Mouse (Mus musculus) stomach, embryonic 15.5 days (tissue): Measurements from ENCODE around the gene Pkp2. TPM values are rescaled to one million over a fixed set of nuclear protein-coding genes. Genes with fewer than 3 reads are reported as not detected.

Source experiments
- ATAC-seq: fragments of 200-750 bp; cut with Nextera tagmentation; 2 replicates; pipeline ENCODE4 v1.8.0; 2017; ENCODE audit warnings: low read depth, moderate number of reproducible peaks, moderate TSS enrichment; ENCODE audit not compliant: insufficient read depth, low FRiP score
- H3K27ac ChIP-seq: fragments of 300-500 bp; sonication (generic); 2 replicates; pipeline ENCODE4 v1.5.1; 2015; ENCODE audit warnings: mild to moderate bottlenecking, inconsistent platforms
- H3K27me3 ChIP-seq: fragments of 300-500 bp; sonication (generic); replicated peaks from 2 replicates; pipeline ENCODE4 v1.6.1; 2015; ENCODE audit warnings: inconsistent platforms
- H3K36me3 ChIP-seq: fragments of 300-500 bp; sonication (generic); 2 replicates; pipeline ENCODE4 v1.6.1; 2015; ENCODE audit warnings: inconsistent platforms
- H3K4me1 ChIP-seq: fragments of 300-500 bp; sonication (generic); 2 replicates; pipeline ENCODE4 v1.6.1; 2015; ENCODE audit warnings: inconsistent platforms
- H3K4me2 ChIP-seq: fragments of 300-500 bp; sonication (generic); 2 replicates; pipeline ENCODE4 v1.6.1; 2015; ENCODE audit warnings: mild to moderate bottlenecking, inconsistent platforms
- H3K4me3 ChIP-seq: fragments of 300-500 bp; sonication (generic); replicated peaks from 2 replicates; pipeline ENCODE4 v1.5.1; 2015; ENCODE audit warnings: inconsistent platforms
- H3K9ac ChIP-seq: fragments of 300-500 bp; sonication (generic); 2 replicates; pipeline ENCODE4 v1.6.1; 2015; ENCODE audit warnings: inconsistent platforms
- H3K9me3 ChIP-seq: fragments of 300-500 bp; sonication (generic); 2 replicates; pipeline ENCODE4 v1.6.1; 2016; ENCODE audit warnings: inconsistent platforms
- WGBS: fragments of 180-500 bp; shearing (Covaris S2); methylation state at CpG from one replicate; pipeline ENCODE4 v1.1.7; 2015; 5-methylcytosine and 5-hydroxymethylcytosine counted together
- polyA plus RNA-seq: library from polyadenylated mRNA; unstranded; fragments of >200 nt; fragmentation: Nextera tagmentation; extraction: Ambion mirVana; gene quantifications from 2 replicates; pipeline ENCODE4 v1.2.1, GENCODE M21; 2015

Gene Pkp2
- polyA plus RNA-seq, 1 experiment from 2014 or later, result 15.5 TPM

- H3K36me3 ChIP-seq, result no peaks in the 10 kb centered on the region
- no peaks in the 10 kb centered on the region for H3K4me1 ChIP-seq
- no peak overlapping the region for H3K9ac ChIP-seq
- WGBS, result 79% methylated on average over 3 of the region's 3 CpGs
- no peak overlapping the region for H3K27ac ChIP-seq
- H3K9me3 ChIP-seq, result no peaks in the 10 kb centered on the region
- no peak overlapping the region for H3K4me2 ChIP-seq
- no peak for ATAC-seq
- no peaks in the 10 kb centered on the region for H3K27me3 ChIP-seq
- H3K4me3 ChIP-seq, result no peak overlapping the region
Observed at GRCm38 (mm10) chr16:16272978-16273377, 59.9 kb downstream of the Pkp2 start.

- WGBS, result 84% methylated on average over 6 of the region's 6 CpGs
- no peak overlapping the region for H3K4me3 ChIP-seq
- ATAC-seq, result no peak
- H3K4me2 ChIP-seq, result no peak overlapping the region
- H3K27me3 ChIP-seq, result no peaks in the 10 kb centered on the region
- H3K9ac ChIP-seq, result no peak overlapping the region
- no peaks in the 10 kb centered on the region for H3K36me3 ChIP-seq
- no peaks in the 10 kb centered on the region for H3K4me1 ChIP-seq
- no peak overlapping the region for H3K27ac ChIP-seq
- H3K9me3 ChIP-seq, result no peaks in the 10 kb centered on the region
Observed at GRCm38 (mm10) chr16:16273752-16274151, 60.6 kb downstream of the Pkp2 start.

GRCm38 (mm10) chr16:16302369-16303137, 89.4 kb downstream of the Pkp2 start, which contains the start of gene Yars2:
Yars2 (plus strand) TSS chr16:16302965.
- H3K27me3 ChIP-seq, result no peaks in the 10 kb centered on the region
- WGBS, result under 1% methylated on average over 50 of the region's 50 CpGs
- H3K4me1 ChIP-seq, result no peaks in the 10 kb centered on the region

GRCm38 (mm10) chr16:16303138-16303827, 90.2 kb downstream of the Pkp2 start:
- H3K9ac ChIP-seq, result peak overlapping the region; percentile 80
- H3K27me3 ChIP-seq, result no peaks in the 10 kb centered on the region
- 0 out of 2 replicates have a peak, but pooled peaks cover 4% of the 10 kb centered on the region for H3K36me3 ChIP-seq
- peak overlapping the region; percentile 96 for H3K27ac ChIP-seq
- no peaks in the 10 kb centered on the region for H3K4me1 ChIP-seq
- H3K4me2 ChIP-seq, result peak overlapping the region; percentile 65
- H3K9me3 ChIP-seq, result no peaks in the 10 kb centered on the region
- ATAC-seq, result peak; percentile 61
- peak overlapping the region; percentile 93 for H3K4me3 ChIP-seq
- WGBS, result under 1% methylated on average over 61 of the region's 61 CpGs

More at GRCm38 (mm10) chr16:16302369-16303137, 89.4 kb downstream of the Pkp2 start, which contains the start of gene Yars2:
- H3K4me2 ChIP-seq, result peak within 1 kb of the TSS; percentile 65
- ATAC-seq, result peak; percentile 99
- H3K36me3 ChIP-seq, result 0 out of 2 replicates have a peak, but pooled peaks cover 4% of the 10 kb centered on the region
- H3K4me3 ChIP-seq, result peak within 1 kb of the TSS; percentile 93
- peak within 1 kb of the TSS; percentile 80 for H3K9ac ChIP-seq
- H3K27ac ChIP-seq, result peak within 1 kb of the TSS; percentile 96
- no peaks in the 10 kb centered on the region for H3K9me3 ChIP-seq

GRCm38 (mm10) chr16:16303888-16304287, 90.8 kb downstream of the Pkp2 start:
- Histone ChIP-seq H3K36me3 (0 out of 2 replicates have a peak, but pooled peaks cover 4% of the 10 kb centered on the region), H3K4me3 (peak overlapping the region; percentile 93), H3K4me1 (no peaks in the 10 kb centered on the region), H3K4me2 (peak overlapping the region; percentile 65), H3K9ac (peak overlapping the region; percentile 80; the same call in 1 of the 2 replicates), H3K27me3 (no peaks in the 10 kb centered on the region), H3K9me3 (no peaks in the 10 kb centered on the region), H3K27ac (peak overlapping the region; percentile 96; the same call in 1 of the 2 replicates)
- 18% methylated on average over 7 of the region's 7 CpGs for WGBS
- no peak for ATAC-seq

GRCm38 (mm10) chr16:16311319-16311718, 98.2 kb downstream of the Pkp2 start:
- Histone ChIP-seq H3K4me3 (no peak overlapping the region), H3K9me3 (no peaks in the 10 kb centered on the region), H3K4me1 (no peaks in the 10 kb centered on the region), H3K4me2 (no peak overlapping the region), H3K36me3 (peaks cover 14% of the 10 kb centered on the region; the same call in 1 of the 2 replicates), H3K9ac (no peak overlapping the region), H3K27ac (no peak overlapping the region), H3K27me3 (no peaks in the 10 kb centered on the region)
- ATAC-seq, result 0 out of 2 replicates have a peak, but pooled peaks have one; percentile 43
- WGBS, result 79% methylated on average over 5 of the region's 5 CpGs

Other genes starting within 250 kb of the Pkp2 start
- gene Yars2, start 89.6 kb downstream of the Pkp2 start, polyA plus RNA-seq, result 42.0 and 46.6 TPM in 2 replicates
- gene Dnm1l, start 145.6 kb downstream of the Pkp2 start, polyA plus RNA-seq, result 58.3 and 59.7 TPM in 2 replicates